8 mouse cellular contexts compared by ENCODE assay signal in genomic region chr5:142894918-142895613, GRCm38 (mm10). TPM values are rescaled to one million over a fixed set of nuclear protein-coding genes. Genes with fewer than 3 reads are reported as not detected.
DNase-seq lines count a peak whose midpoint lies in the region; ATAC-seq lines count a peak whose summit lies in the region.

TSS of gene Fbxl18 (minus strand) at chr5:142895421.

- H3K27me3 ChIP-seq in hindbrain, embryonic 16.5 days (replicated peaks; ENCODE audit: control insufficient read depth, insufficient read depth, low read length): no peaks in the 10 kb centered on the region

- H3K36me3 ChIP-seq in hindbrain, embryonic 16.5 days (ENCODE audit: control insufficient read depth, insufficient read depth, low read length): 0 out of 2 replicates have a peak, but pooled peaks cover 2% of the 10 kb centered on the region

- DNase-seq in WW6 (ENCODE audit: low read depth, low spot score): peak; percentile 74
- peak; percentile 90 to 92 for DNase-seq in cerebellum, postnatal 36 days
- peak; percentile 94 for DNase-seq in gastrocnemius, adult 18-20 months (ENCODE audit: low spot score)
- DNase-seq in left cerebral cortex, adult 8-10 months (ENCODE audit: low spot score in 2 of 2): peak; percentile 76 to 85
- DNase-seq in right cerebral cortex, postnatal 14 days: peak; percentile 91
- DNase-seq in urinary bladder, postnatal 36 days (ENCODE audit: low spot score in 2 of 2): peak; percentile 81 to 90

- peaks cover 13% of the 10 kb centered on the region for H3K4me1 ChIP-seq in hindbrain, embryonic 16.5 days (ENCODE audit: control insufficient read depth, insufficient read depth, low read depth, low read length)

- ATAC-seq in hindbrain, embryonic 16.5 days: peak; percentile 97
- peak; percentile 89 for ATAC-seq in megakaryocyte progenitor cell, adult 5-6 weeks (replicated peaks; ENCODE audit: poor library complexity)

- peak within 1 kb of the TSS; percentile 77 for H3K4me3 ChIP-seq in hindbrain, embryonic 16.5 days (ENCODE audit: low read length)

- H3K4me2 ChIP-seq in hindbrain, embryonic 16.5 days (ENCODE audit: low read length): peak within 1 kb of the TSS; percentile 93

- no peaks in the 10 kb centered on the region for H3K9me3 ChIP-seq in hindbrain, embryonic 16.5 days (ENCODE audit: control insufficient read depth, low read length)

- peak within 1 kb of the TSS; percentile 87 for H3K27ac ChIP-seq in hindbrain, embryonic 16.5 days (ENCODE audit: low read depth, low read length)

- under 1% methylated on average over 37 of the region's 40 CpGs for WGBS in hindbrain, embryonic 16.5 days

- H3K9ac ChIP-seq in hindbrain, embryonic 16.5 days (ENCODE audit: low read depth, low read length): peak within 1 kb of the TSS; percentile 92

RNA-seq across cellular contexts. Expression of gene Fbxl18, which starts in this region (rescaled TPM):
- 1 to 10 TPM; 4.9 to 5.9 TPM for total RNA-seq in gastrocnemius, adult 18-20 months (2021)
- 29.7 and 32.9 TPM in 2 replicates for polyA plus RNA-seq in hindbrain, embryonic 16.5 days (2015; fragmentation: Nextera tagmentation; extraction: Ambion mirVana)
- total RNA-seq in left cerebral cortex, adult 8-10 months (2022): 10 to 100 TPM; 28.8 to 30.9 (median 29.6) TPM
- 1.9 and 2.2 TPM in 2 replicates for total RNA-seq in megakaryocyte progenitor cell, adult 5-6 weeks (2015)
- total RNA-seq in megakaryocyte progenitor cell, adult 5-6 weeks (2017): 2.4 and 2.6 TPM in 2 replicates

Comparison
In these comparisons a context has a peak if more than half of its experiments do, and no peak if none do; other contexts are left out.
1. Peak in every context shown above with its lines: DNase-seq, ATAC-seq, H3K4me3 ChIP-seq and H3K27ac ChIP-seq.
2. RNA of gene Fbxl18 (total RNA-seq): 28.8 to 30.9 TPM in left cerebral cortex, adult 8-10 months; 4.9 to 5.9 TPM in gastrocnemius, adult 18-20 months and 1.9 to 2.6 TPM in megakaryocyte progenitor cell, adult 5-6 weeks; every median in the first group is over 4 times any median in the second.